Mouse (Mus musculus) ES-E14 (cell line): ENCODE data around the gene Kalrn.

ENCODE experiments used
- CHD2 ChIP-seq: IDR thresholded peaks from 2 replicates; pipeline ENCODE4 v1.6.1; 2014; ENCODE audit warnings: mild to moderate bottlenecking, low read depth, low read length, inconsistent platforms
- HCFC1 ChIP-seq: IDR thresholded peaks from 2 replicates; pipeline ENCODE4 v1.6.1; 2012; ENCODE audit warnings: low read length, inconsistent platforms, borderline replicate concordance; ENCODE audit not compliant: insufficient read depth
- MAFK ChIP-seq: IDR thresholded peaks from 2 replicates; pipeline ENCODE4 v1.6.1; 2014; ENCODE audit warnings: mild to moderate bottlenecking, low read depth, low read length, inconsistent platforms; ENCODE audit not compliant: insufficient read depth
- ZC3H11A ChIP-seq: IDR thresholded peaks from 2 replicates; pipeline ENCODE4 v1.6.1; 2012; ENCODE audit warnings: low read depth, mild to moderate bottlenecking, inconsistent platforms, low read length, borderline replicate concordance
- ZNF384 ChIP-seq: IDR thresholded peaks from 2 replicates; pipeline ENCODE4 v1.6.1; 2012; ENCODE audit warnings: low read depth, low read length, inconsistent platforms

DNA sequence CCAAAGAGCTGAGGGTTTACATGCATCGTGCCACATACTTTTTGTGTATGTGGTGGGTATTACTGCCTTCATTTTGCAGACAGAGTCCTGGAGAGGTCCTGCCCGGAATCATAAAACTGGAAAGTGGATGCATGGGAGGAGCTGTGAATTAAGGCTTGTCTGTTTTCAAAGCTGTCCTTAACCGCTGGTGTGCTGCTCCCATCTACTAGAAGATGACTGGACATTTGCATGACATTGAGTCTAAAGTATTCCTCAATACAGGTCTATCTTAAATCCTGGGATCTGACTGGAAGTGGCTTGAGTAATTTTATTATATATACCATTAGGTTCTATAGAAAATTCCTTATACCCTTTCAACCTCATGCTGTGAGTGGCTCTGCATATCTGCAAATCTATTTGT is 418.4 kb downstream of the Kalrn start:
- TF ChIP-seq MAFK (no peak), CHD2 (no peak), HCFC1 (no peak), ZC3H11A (no peak), ZNF384 (no peak)
